Mouse (Mus musculus) hindbrain, embryonic 14.5 days (tissue): Measurements from ENCODE around the gene Bicral. TPM values are rescaled to one million over a fixed set of nuclear protein-coding genes. Genes with fewer than 3 reads are reported as not detected.

Source experiments
- ATAC-seq: fragments of 200-750 bp; cut with Nextera tagmentation; 2 replicates; pipeline ENCODE4 v1.8.0; 2017; ENCODE audit warnings: moderate number of reproducible peaks, mild to moderate bottlenecking, moderate TSS enrichment, moderate library complexity; ENCODE audit not compliant: low FRiP score
- DNase-seq: peaks from one replicate; pipeline ENCODE4 v3.0.0-alpha.2; 2015; ENCODE audit warnings: low spot score
- H3K27ac ChIP-seq: fragments of 300-500 bp; sonication (generic); 2 replicates; pipeline ENCODE4 v1.5.1; 2014; ENCODE audit warnings: mild to moderate bottlenecking, moderate library complexity
- H3K27me3 ChIP-seq: fragments of 300-500 bp; sonication (generic); 2 replicates; pipeline ENCODE4 v1.6.1; 2014; ENCODE audit warnings: mild to moderate bottlenecking, low read length, mixed read lengths; ENCODE audit not compliant: control insufficient read depth, insufficient read depth
- H3K36me3 ChIP-seq: fragments of 300-500 bp; sonication (generic); replicated peaks from 2 replicates; pipeline ENCODE4 v1.6.1; 2014; ENCODE audit not compliant: control insufficient read depth, insufficient read depth
- H3K4me1 ChIP-seq: fragments of 300-500 bp; sonication (generic); replicated peaks from 2 replicates; pipeline ENCODE4 v1.6.1; 2014; ENCODE audit warnings: antibody characterized with exemption, low read length, mixed read lengths; ENCODE audit not compliant: control insufficient read depth, insufficient read depth
- H3K4me2 ChIP-seq: fragments of 300-500 bp; sonication (generic); replicated peaks from 2 replicates; pipeline ENCODE4 v1.6.1; 2014; ENCODE audit warnings: mild to moderate bottlenecking, moderate library complexity
- H3K4me3 ChIP-seq: fragments of 300-500 bp; sonication (generic); replicated peaks from 2 replicates; pipeline ENCODE4 v1.5.1; 2014; ENCODE audit warnings: mild to moderate bottlenecking, low read length
- H3K9ac ChIP-seq: fragments of 300-500 bp; sonication (generic); 2 replicates; pipeline ENCODE4 v1.6.1; 2014
- H3K9me3 ChIP-seq: fragments of 300-500 bp; sonication (generic); 2 replicates; pipeline ENCODE4 v1.6.1; 2016; ENCODE audit warnings: low read length; ENCODE audit not compliant: control insufficient read depth
- WGBS: fragments of 180-500 bp; shearing (Covaris S2); extraction: QIAGEN DNeasy Blood & Tissue Kit; methylation state at CpG from one replicate; pipeline ENCODE4 v1.1.7; 2014; 5-methylcytosine and 5-hydroxymethylcytosine counted together
- polyA plus RNA-seq: library from polyadenylated mRNA; unstranded; fragments of >200 nt; fragmentation: Nextera tagmentation; extraction: Ambion mirVana; gene quantifications from 2 replicates; pipeline ENCODE4 v1.2.1, GENCODE M21; 2014

Bicral gene
- 9.8 and 11.7 TPM in 2 replicates for polyA plus RNA-seq

DNA sequence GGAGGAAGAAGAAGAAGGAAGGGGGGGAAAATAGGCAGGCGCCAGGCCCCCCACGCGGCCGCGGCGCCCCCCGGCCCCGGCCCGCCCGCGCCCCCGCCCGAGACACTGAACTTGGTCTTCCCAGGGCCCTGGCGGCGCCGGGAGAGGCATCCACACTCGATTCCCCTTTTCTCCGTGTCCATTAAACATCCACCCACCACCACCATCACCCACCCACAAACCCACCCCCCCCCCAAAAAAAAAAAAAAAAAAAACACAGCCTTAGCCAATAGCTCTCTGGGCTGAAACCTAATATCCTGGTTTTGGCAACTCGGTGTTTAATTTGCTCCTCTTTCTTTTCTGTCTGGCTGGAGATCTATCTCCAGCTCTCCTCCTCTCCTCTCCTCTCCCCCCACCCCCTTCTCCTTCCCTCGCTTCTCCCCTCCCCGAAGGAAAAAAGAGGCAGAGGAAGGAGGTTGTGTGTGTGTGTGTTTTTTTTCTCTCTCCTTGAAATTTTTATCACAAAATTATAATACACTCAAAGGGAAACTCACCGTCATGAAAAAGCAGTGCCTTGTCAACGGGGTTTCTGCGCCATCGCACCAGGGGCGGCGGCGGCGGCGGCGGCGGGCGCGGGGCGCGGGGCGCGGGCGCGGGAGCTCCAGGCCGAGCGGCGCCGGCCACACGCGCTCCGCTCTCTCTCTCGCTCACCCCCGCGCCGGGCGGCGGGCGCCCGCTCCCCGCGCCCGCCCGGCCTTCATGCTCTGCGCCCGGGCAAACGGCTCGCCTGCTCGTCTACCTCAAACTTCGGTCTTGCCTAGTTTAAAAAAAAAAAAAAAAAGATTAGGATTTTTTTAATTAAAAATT lies at the start of gene Bicral:
Gene Bicral (minus strand): TSS at position 580 of the 846 bp plus-strand sequence.
- H3K36me3 ChIP-seq = no peaks in the 10 kb centered on the region
- WGBS = under 1% methylated on average over 46 of the region's 65 CpGs
- peak; percentile 65 for ATAC-seq

DNA sequence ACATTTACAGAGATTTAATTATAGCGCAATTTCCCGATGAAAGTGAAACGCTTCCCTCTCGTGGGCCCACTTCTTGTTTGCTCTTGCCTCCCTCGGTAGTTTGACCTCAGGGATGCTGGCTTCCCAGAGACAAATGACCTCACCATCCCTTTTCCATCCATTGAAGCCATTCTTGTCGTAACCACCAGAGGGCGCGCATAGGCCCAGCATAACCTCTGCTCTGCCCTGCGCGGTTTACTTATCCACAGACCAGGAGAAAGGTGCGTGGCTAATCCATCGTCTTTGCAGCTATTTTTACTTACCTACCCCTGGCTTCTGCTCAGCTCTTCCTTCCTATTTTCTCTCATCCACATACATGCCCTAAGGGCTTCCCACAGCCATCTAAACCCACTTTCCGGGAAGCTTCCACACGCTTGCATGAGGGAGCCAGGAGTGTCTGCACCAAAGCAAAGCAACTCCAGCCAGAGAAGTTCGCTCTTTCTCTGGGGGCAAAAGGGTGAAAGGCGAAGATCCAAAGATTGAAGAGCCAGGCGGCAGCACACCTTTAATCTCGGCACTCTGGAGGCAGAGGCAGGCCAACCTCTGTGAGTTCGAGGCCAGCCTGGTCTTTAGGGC lies 45.7 kb upstream of the Bicral start:
- 24% methylated on average over 19 of the region's 19 CpGs for WGBS
- no peak overlapping the region for H3K4me3 ChIP-seq
- no peaks in the 10 kb centered on the region for H3K27me3 ChIP-seq
- peak; percentile 81 for DNase-seq
- H3K9ac ChIP-seq = no peak overlapping the region
- no peaks in the 10 kb centered on the region for H3K9me3 ChIP-seq
- H3K4me1 ChIP-seq = no peaks in the 10 kb centered on the region
- H3K4me2 ChIP-seq = no peak overlapping the region
- peak; percentile 51; the same call in 1 of the 2 replicates for ATAC-seq
- no peaks in the 10 kb centered on the region for H3K36me3 ChIP-seq
- no peak overlapping the region for H3K27ac ChIP-seq

More for the DNA sequence above, at the start of gene Bicral:
- Histone ChIP-seq H3K4me3 (peak within 1 kb of the TSS; percentile 97), H3K27me3 (no peaks in the 10 kb centered on the region), H3K4me2 (peak within 1 kb of the TSS; percentile 76), H3K9me3 (no peaks in the 10 kb centered on the region), H3K27ac (peak within 1 kb of the TSS; percentile 100), H3K9ac (peak within 1 kb of the TSS; percentile 100), H3K4me1 (peaks cover 37% of the 10 kb centered on the region)
- DNase-seq = peak; percentile 69

DNA sequence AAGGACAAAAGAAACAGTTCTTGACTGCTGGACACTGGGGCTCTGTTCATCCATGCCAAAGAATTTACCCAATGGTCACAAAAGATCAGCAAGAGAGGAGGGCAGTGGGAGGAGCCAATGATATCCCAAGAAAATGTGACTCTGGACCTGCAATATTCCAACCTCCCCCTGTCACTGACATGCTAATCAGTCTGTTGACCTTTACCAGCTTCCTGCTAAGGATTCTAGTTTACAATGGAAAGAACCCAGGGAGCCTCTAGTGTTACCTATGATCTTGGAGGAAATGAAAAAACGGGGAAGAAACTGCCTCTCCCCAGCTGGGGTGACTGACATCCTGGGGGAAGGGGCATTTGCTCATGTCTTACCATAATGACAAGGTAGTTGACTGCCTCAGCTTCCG lies 42.7 kb upstream of the Bicral start:
- no peaks in the 10 kb centered on the region for H3K36me3 ChIP-seq
- H3K4me2 ChIP-seq = no peak overlapping the region
- no peaks in the 10 kb centered on the region for H3K27me3 ChIP-seq
- 56% methylated on average over 2 of the region's 2 CpGs for WGBS
- no peak for DNase-seq
- no peaks in the 10 kb centered on the region for H3K4me1 ChIP-seq
- ATAC-seq = no peak
- H3K4me3 ChIP-seq = no peak overlapping the region
- H3K27ac ChIP-seq = no peak overlapping the region
- H3K9me3 ChIP-seq = no peaks in the 10 kb centered on the region
- H3K9ac ChIP-seq = no peak overlapping the region

DNA sequence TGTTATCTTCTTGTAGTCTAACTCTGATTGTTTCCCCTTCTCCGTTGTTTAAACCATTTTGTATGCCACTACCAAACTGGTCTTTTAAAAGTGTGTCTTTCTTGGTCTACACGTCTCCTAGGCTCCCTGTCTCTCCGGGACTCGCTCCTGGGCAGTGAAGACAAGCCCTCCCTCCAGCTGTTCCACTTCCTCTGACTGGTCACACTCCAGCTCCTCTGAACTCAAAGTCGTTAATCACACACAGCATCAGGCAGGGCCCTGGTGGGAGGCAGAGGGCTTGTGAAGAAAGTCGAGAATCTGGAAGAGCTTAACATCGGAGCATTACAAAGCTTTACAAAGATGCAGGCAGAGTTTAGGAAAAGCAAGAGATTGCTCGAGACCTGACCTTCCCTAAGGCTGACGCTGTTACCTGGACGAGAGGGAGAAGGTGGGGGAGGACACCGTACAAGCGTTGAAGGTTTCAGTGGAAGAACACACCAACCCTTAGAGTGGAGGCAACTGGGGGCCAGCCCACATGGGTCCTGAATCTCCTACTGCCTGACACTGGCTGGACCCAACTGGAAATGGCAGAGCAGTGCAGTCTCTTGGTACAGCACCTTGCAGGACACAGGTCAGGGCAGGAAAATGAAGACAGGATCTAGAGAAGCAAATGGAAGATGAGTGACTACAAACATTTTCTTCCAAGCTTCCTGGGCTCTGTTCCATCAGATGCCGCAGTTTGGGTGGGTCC lies 39.1 kb upstream of the Bicral start:
- 51% methylated on average over 13 of the region's 13 CpGs for WGBS

DNA sequence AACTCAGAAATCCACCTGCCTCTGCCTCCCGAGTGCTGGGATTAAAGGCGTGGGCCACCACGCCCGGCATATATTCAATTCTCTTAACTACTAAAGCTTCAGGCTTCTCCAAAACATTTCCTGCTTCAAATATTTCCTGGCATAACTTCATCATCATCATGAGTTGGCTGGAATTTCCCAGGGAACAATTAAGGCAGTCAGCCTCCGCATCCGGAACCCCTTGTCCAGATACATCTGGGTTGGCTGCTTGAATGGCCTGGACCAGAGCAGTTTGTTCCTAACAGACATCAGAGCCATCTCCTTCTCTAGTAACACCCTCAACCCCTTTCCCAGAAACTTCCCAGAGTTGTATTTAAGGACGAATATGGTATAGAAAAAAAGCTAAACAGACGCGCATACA lies 37.1 kb upstream of the Bicral start:
- Histone ChIP-seq H3K4me1 (peaks cover 22% of the 10 kb centered on the region), H3K4me3 (no peak overlapping the region), H3K4me2 (no peak overlapping the region), H3K36me3 (no peaks in the 10 kb centered on the region; the same call in 1 of the 2 replicates), H3K27ac (no peak overlapping the region), H3K9ac (no peak overlapping the region), H3K27me3 (no peaks in the 10 kb centered on the region), H3K9me3 (no peaks in the 10 kb centered on the region)
- DNase-seq (no peak), ATAC-seq (no peak)
- WGBS = 93% methylated on average over 9 of the region's 9 CpGs

More for the DNA sequence above, 39.1 kb upstream of the Bicral start:
- no peak overlapping the region for H3K4me3 ChIP-seq
- H3K27ac ChIP-seq = no peak overlapping the region
- DNase-seq (no peak), ATAC-seq (no peak)
- no peaks in the 10 kb centered on the region for H3K9me3 ChIP-seq
- no peak overlapping the region for H3K9ac ChIP-seq
- H3K4me2 ChIP-seq = no peak overlapping the region
- H3K4me1 ChIP-seq = peaks cover 12% of the 10 kb centered on the region
- no peaks in the 10 kb centered on the region for H3K27me3 ChIP-seq
- H3K36me3 ChIP-seq = no peaks in the 10 kb centered on the region; the same call in 1 of the 2 replicates

DNA sequence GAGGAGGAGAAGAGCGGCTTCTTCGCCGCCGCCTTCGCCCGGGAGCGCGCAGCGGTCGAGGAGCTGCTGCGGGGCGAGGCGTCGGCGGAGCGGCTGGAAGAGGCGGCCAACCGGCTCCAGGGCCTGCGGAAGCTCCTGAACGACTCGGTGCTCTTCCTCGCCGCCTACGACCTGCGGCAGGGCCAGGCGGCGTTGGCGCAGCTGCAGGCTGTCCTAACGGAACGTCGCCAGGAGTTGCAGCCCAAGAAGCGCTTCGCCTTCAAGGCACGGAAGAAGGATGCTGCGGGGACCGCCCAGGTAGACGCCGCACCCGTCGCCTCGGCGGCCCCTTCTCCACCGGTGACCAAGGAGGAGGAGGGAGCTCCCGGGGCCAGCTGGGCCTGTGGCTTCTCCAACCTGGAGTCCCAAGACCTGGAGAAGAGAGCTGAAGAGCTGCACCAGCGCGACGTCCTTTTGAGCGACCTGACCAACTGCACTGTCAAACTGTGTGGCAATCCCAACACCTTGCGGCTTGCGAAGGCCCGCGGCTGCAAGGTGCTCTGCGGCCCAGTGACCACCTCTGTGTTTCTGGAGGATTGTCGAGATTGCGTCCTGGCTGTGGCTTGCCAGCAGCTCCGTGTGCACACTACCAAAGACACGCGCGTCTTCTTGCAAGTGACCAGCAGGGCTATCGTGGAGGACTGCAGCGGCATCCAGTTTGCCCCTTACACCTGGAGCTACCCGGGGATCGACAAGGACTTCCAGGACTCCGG lies 32.7 kb upstream of the Bicral start:
- 2% methylated on average over 60 of the region's 64 CpGs for WGBS
- Histone ChIP-seq H3K36me3 (no peaks in the 10 kb centered on the region; the same call in 1 of the 2 replicates), H3K4me1 (peaks cover 32% of the 10 kb centered on the region), H3K9me3 (no peaks in the 10 kb centered on the region), H3K27ac (peak overlapping the region; percentile 92), H3K9ac (peak overlapping the region; percentile 96), H3K4me3 (peak overlapping the region; percentile 97), H3K27me3 (no peaks in the 10 kb centered on the region), H3K4me2 (peak overlapping the region; percentile 90)
- peak; percentile 1 for ATAC-seq
- DNase-seq = no peak

DNA sequence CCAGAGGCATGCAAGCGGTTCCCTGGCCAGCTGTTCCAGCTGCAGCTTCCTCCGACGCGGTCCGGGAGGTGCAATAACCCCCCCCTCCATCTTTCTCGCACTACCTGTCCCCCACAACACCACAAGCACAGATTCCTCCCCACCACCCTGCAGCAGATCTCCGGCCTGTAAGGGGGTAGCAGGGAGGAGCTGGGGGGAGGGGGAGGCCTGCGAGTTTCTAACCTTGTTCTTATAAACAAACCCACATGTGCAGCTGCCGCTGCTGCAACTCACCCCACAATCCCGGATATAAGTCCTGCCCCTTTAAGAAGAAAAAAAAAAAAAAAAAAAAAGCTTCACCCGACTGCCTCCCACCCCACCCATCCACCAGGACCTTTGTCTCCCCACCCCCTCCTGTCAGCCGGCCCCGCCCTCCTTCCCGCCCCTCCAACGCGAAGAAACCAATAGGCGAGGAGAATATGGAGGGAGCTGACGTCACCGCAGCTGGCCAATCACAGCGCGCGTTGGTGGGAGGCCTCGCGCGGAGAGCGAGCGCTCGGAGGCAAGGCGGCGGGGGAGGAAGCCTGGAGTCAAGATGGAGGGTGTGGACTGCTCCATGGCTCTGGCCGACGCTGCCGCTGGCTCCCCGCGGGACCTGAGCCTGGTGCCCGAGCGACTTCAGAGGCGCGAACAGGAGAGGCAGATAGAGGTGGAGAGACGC lies 32.0 kb upstream of the Bicral start, which contains the start of gene Tbcc:
Gene Tbcc (plus strand): TSS at position 569 of the 700 bp plus-strand sequence.
- peaks cover 32% of the 10 kb centered on the region for H3K4me1 ChIP-seq
- H3K27me3 ChIP-seq = no peaks in the 10 kb centered on the region
- peak within 1 kb of the TSS; percentile 98 for H3K27ac ChIP-seq
- ATAC-seq = peak; percentile 95
- DNase-seq = peak; percentile 98
- H3K4me2 ChIP-seq = peak within 1 kb of the TSS; percentile 90
- H3K4me3 ChIP-seq = peak within 1 kb of the TSS; percentile 97
- WGBS = under 1% methylated on average over 39 of the region's 40 CpGs
- peak within 1 kb of the TSS; percentile 96 for H3K9ac ChIP-seq
- H3K36me3 ChIP-seq = no peaks in the 10 kb centered on the region; the same call in 1 of the 2 replicates
- no peaks in the 10 kb centered on the region for H3K9me3 ChIP-seq

DNA sequence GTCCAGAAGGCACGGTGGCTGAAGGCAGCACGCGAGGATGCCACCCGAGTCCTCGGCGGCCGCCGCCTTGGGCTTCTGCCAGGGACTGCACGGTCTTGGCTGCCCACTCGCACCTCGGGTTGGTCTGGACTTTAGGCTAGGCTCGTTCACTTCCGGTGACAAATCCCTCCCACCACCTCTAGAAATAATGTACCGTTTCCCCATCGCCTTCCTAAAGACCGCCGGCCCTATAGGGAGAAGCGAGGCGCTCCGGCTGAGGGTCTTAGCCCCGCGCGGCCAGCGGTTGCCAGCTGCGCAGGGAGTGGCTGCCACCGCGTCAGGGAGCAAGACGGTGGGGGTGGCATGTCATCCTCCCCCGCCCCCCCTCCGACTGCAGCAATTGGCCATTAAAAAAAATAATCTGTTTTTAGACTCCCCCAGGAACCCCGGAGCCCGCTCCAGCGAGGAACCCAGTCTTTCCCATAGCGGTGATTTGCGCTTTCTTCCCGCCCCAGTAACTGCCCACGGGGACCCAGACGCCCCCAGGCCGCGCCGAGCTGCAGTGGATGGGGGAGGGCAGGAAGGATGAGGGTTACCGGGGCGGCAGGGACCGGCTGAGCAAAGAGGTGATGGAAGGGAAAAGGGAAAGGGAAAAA lies 31.3 kb upstream of the Bicral start:
- Histone ChIP-seq H3K36me3 (no peaks in the 10 kb centered on the region; the same call in 1 of the 2 replicates), H3K9me3 (no peaks in the 10 kb centered on the region), H3K27me3 (no peaks in the 10 kb centered on the region), H3K4me1 (peaks cover 32% of the 10 kb centered on the region), H3K27ac (peak overlapping the region; percentile 98), H3K4me3 (peak overlapping the region; percentile 97), H3K9ac (peak overlapping the region; percentile 83), H3K4me2 (peak overlapping the region; percentile 76)
- DNase-seq (peak; percentile 71), ATAC-seq (peak; percentile 55)
- WGBS = under 1% methylated on average over 44 of the region's 44 CpGs
